Mouse (Mus musculus) limb, embryonic 13.5 days (tissue): ENCODE results near the gene Podxl2. TPM values are rescaled to one million over a fixed set of nuclear protein-coding genes. Genes with fewer than 3 reads are reported as not detected.
A peak's percentile ranks its signal among the peaks of the same experiment; 100 is the strongest.

Experiments
- ATAC-seq: fragments of 200-750 bp; cut with Nextera tagmentation; 2 replicates; pipeline ENCODE4 v1.8.0; 2017; ENCODE audit warnings: low read depth, moderate number of reproducible peaks, moderate TSS enrichment; ENCODE audit not compliant: low FRiP score
- H3K27ac ChIP-seq: fragments of 300-500 bp; sonication (generic); 2 replicates; pipeline ENCODE4 v1.5.1; 2015; ENCODE audit warnings: inconsistent platforms, mild to moderate bottlenecking, moderate library complexity
- H3K27me3 ChIP-seq: fragments of 300-500 bp; sonication (generic); 2 replicates; pipeline ENCODE4 v1.6.1; 2015; ENCODE audit warnings: mild to moderate bottlenecking, inconsistent platforms
- H3K36me3 ChIP-seq: fragments of 300-500 bp; sonication (generic); 2 replicates; pipeline ENCODE4 v1.6.1; 2015; ENCODE audit warnings: inconsistent platforms, mild to moderate bottlenecking, moderate library complexity
- H3K4me1 ChIP-seq: fragments of 300-500 bp; sonication (generic); 2 replicates; pipeline ENCODE4 v1.6.1; 2015; ENCODE audit warnings: inconsistent platforms
- H3K4me2 ChIP-seq: fragments of 300-500 bp; sonication (generic); replicated peaks from 2 replicates; pipeline ENCODE4 v1.6.1; 2015; ENCODE audit warnings: inconsistent platforms, mild to moderate bottlenecking, moderate library complexity
- H3K4me3 ChIP-seq: fragments of 300-500 bp; sonication (generic); 2 replicates; pipeline ENCODE4 v1.5.1; 2015; ENCODE audit warnings: moderate library complexity, mild to moderate bottlenecking, inconsistent platforms
- H3K9ac ChIP-seq: fragments of 300-500 bp; sonication (generic); 2 replicates; pipeline ENCODE4 v1.6.1; 2015; ENCODE audit warnings: mild to moderate bottlenecking, inconsistent platforms
- H3K9me3 ChIP-seq: fragments of 300-500 bp; sonication (generic); 2 replicates; pipeline ENCODE4 v1.6.1; 2016; ENCODE audit warnings: inconsistent platforms
- WGBS: fragments of 180-500 bp; shearing (Covaris S2); methylation state at CpG from one replicate; pipeline ENCODE4 v1.1.7; 2015; 5-methylcytosine and 5-hydroxymethylcytosine counted together
- polyA plus RNA-seq: library from polyadenylated mRNA; unstranded; fragments of >200 nt; fragmentation: Nextera tagmentation; extraction: Ambion mirVana; gene quantifications from 2 replicates; pipeline ENCODE4 v1.2.1, GENCODE M21; 2015

The Podxl2 gene
- polyA plus RNA-seq, 1 experiment from 2014 or later = 108 TPM

- no peak overlapping the region for H3K27ac ChIP-seq
- peaks cover 41% of the 10 kb centered on the region for H3K36me3 ChIP-seq
- H3K4me3 ChIP-seq = no peak overlapping the region
- no peak overlapping the region for H3K9ac ChIP-seq
- no peaks in the 10 kb centered on the region for H3K9me3 ChIP-seq
- H3K27me3 ChIP-seq = no peaks in the 10 kb centered on the region
- no peaks in the 10 kb centered on the region for H3K4me1 ChIP-seq
- ATAC-seq = 0 out of 2 replicates have a peak, but pooled peaks have one; percentile 52
- WGBS = 49% methylated on average over 7 of the region's 7 CpGs
- no peak overlapping the region for H3K4me2 ChIP-seq
Observed at GRCm38 (mm10) chr6:88858341-88858740, 16.5 kb downstream of the Podxl2 start.

GRCm38 (mm10) chr6:88857830-88858229 is 17.0 kb downstream of the Podxl2 start:
- no peak overlapping the region for H3K4me3 ChIP-seq
- ATAC-seq = no peak
- H3K4me2 ChIP-seq = no peak overlapping the region
- H3K9me3 ChIP-seq = no peaks in the 10 kb centered on the region
- H3K27ac ChIP-seq = 0 out of 2 replicates have a peak overlapping the region, but pooled peaks have one; percentile 28
- no peaks in the 10 kb centered on the region for H3K27me3 ChIP-seq
- no peaks in the 10 kb centered on the region for H3K4me1 ChIP-seq
- peaks cover 36% of the 10 kb centered on the region for H3K36me3 ChIP-seq
- no peak overlapping the region for H3K9ac ChIP-seq
- 85% methylated on average over 6 of the region's 6 CpGs for whole genome bisulfite sequencing

GRCm38 (mm10) chr6:88857249-88857648 is 17.6 kb downstream of the Podxl2 start:
- Histone ChIP-seq H3K4me2 (no peak overlapping the region), H3K27ac (no peak overlapping the region), H3K36me3 (peaks cover 33% of the 10 kb centered on the region), H3K4me3 (no peak overlapping the region), H3K9me3 (no peaks in the 10 kb centered on the region), H3K4me1 (no peaks in the 10 kb centered on the region), H3K27me3 (no peaks in the 10 kb centered on the region), H3K9ac (no peak overlapping the region)
- ATAC-seq = peak; percentile 37; the same call in 1 of the 2 replicates
- 50% methylated on average over 9 of the region's 9 CpGs for WGBS

- H3K9me3 ChIP-seq = peaks cover 3% of the 10 kb centered on the region; the same call in 1 of the 2 replicates
- no peaks in the 10 kb centered on the region for H3K4me1 ChIP-seq
- no peak overlapping the region for H3K27ac ChIP-seq
- H3K36me3 ChIP-seq = peaks cover 21% of the 10 kb centered on the region
- H3K4me2 ChIP-seq = no peak overlapping the region
- no peak overlapping the region for H3K9ac ChIP-seq
- H3K4me3 ChIP-seq = no peak overlapping the region
- 0 out of 2 replicates have a peak, but pooled peaks have one; percentile 26 for ATAC-seq
- no peaks in the 10 kb centered on the region for H3K27me3 ChIP-seq
- 28% methylated on average over 5 of the region's 5 CpGs for WGBS
Observed at GRCm38 (mm10) chr6:88855636-88856035, 19.2 kb downstream of the Podxl2 start.

GRCm38 (mm10) chr6:88854509-88854908 is 20.3 kb downstream of the Podxl2 start:
- H3K9me3 ChIP-seq = peaks cover 3% of the 10 kb centered on the region; the same call in 1 of the 2 replicates
- 71% methylated on average over 5 of the region's 5 CpGs for WGBS
- no peak for ATAC-seq

GRCm38 (mm10) chr6:88850034-88850433 is 24.8 kb downstream of the Podxl2 start:
- H3K9me3 ChIP-seq = peaks cover 3% of the 10 kb centered on the region; the same call in 1 of the 2 replicates
- peaks cover 27% of the 10 kb centered on the region for H3K36me3 ChIP-seq
- no peak overlapping the region for H3K9ac ChIP-seq
- no peak overlapping the region for H3K27ac ChIP-seq
- no peaks in the 10 kb centered on the region for H3K27me3 ChIP-seq
- 84% methylated on average over 7 of the region's 7 CpGs for WGBS
- no peak overlapping the region for H3K4me2 ChIP-seq
- no peaks in the 10 kb centered on the region for H3K4me1 ChIP-seq
- no peak for ATAC-seq
- no peak overlapping the region for H3K4me3 ChIP-seq

More at GRCm38 (mm10) chr6:88854509-88854908, 20.3 kb downstream of the Podxl2 start:
- Histone ChIP-seq H3K4me2 (no peak overlapping the region), H3K4me1 (no peaks in the 10 kb centered on the region), H3K27ac (no peak overlapping the region), H3K27me3 (no peaks in the 10 kb centered on the region), H3K9ac (no peak overlapping the region), H3K4me3 (no peak overlapping the region), H3K36me3 (peaks cover 11% of the 10 kb centered on the region)

GRCm38 (mm10) chr6:88849270-88849669 is 25.6 kb downstream of the Podxl2 start:
- ATAC-seq = no peak
- no peak overlapping the region for H3K4me3 ChIP-seq
- no peak overlapping the region for H3K4me2 ChIP-seq
- no peak overlapping the region for H3K27ac ChIP-seq
- H3K4me1 ChIP-seq = no peaks in the 10 kb centered on the region
- H3K9me3 ChIP-seq = peaks cover 3% of the 10 kb centered on the region; the same call in 1 of the 2 replicates
- 49% methylated on average over 4 of the region's 4 CpGs for WGBS
- H3K9ac ChIP-seq = no peak overlapping the region
- no peaks in the 10 kb centered on the region for H3K27me3 ChIP-seq
- peaks cover 28% of the 10 kb centered on the region for H3K36me3 ChIP-seq

- no peaks in the 10 kb centered on the region for H3K27me3 ChIP-seq
- no peak overlapping the region for H3K27ac ChIP-seq
- no peak overlapping the region for H3K4me2 ChIP-seq
- peaks cover 16% of the 10 kb centered on the region for H3K4me1 ChIP-seq
- H3K9me3 ChIP-seq = peaks cover 3% of the 10 kb centered on the region; the same call in 1 of the 2 replicates
- no peak overlapping the region for H3K4me3 ChIP-seq
- peaks cover 28% of the 10 kb centered on the region for H3K36me3 ChIP-seq
- 36% methylated on average over 2 of the region's 2 CpGs for WGBS
- no peak overlapping the region for H3K9ac ChIP-seq
- ATAC-seq = no peak
Observed at GRCm38 (mm10) chr6:88847571-88847970, 27.3 kb downstream of the Podxl2 start.

GRCm38 (mm10) chr6:88844901-88845565 is 29.8 kb downstream of the Podxl2 start:
- no peak overlapping the region for H3K27ac ChIP-seq
- no peak overlapping the region for H3K9ac ChIP-seq
- H3K4me3 ChIP-seq = no peak overlapping the region
- 83% methylated on average over 7 of the region's 7 CpGs for WGBS
- no peaks in the 10 kb centered on the region for H3K9me3 ChIP-seq
- ATAC-seq = no peak
- H3K36me3 ChIP-seq = peaks cover 22% of the 10 kb centered on the region
- no peaks in the 10 kb centered on the region for H3K27me3 ChIP-seq
- H3K4me1 ChIP-seq = peaks cover 27% of the 10 kb centered on the region
- no peak overlapping the region for H3K4me2 ChIP-seq

- no peak overlapping the region for H3K4me2 ChIP-seq
- H3K27me3 ChIP-seq = no peaks in the 10 kb centered on the region
- WGBS = 72% methylated on average over 9 of the region's 9 CpGs
- no peak overlapping the region for H3K4me3 ChIP-seq
- no peak overlapping the region for H3K27ac ChIP-seq
- H3K9ac ChIP-seq = no peak overlapping the region
- no peaks in the 10 kb centered on the region for H3K9me3 ChIP-seq
- H3K4me1 ChIP-seq = peaks cover 27% of the 10 kb centered on the region
- ATAC-seq = no peak
- H3K36me3 ChIP-seq = peaks cover 23% of the 10 kb centered on the region
Observed at GRCm38 (mm10) chr6:88843781-88844725, 30.8 kb downstream of the Podxl2 start.

- H3K36me3 ChIP-seq = peaks cover 25% of the 10 kb centered on the region
- H3K9me3 ChIP-seq = no peaks in the 10 kb centered on the region
- WGBS = 75% methylated on average over 7 of the region's 7 CpGs
- H3K27me3 ChIP-seq = no peaks in the 10 kb centered on the region
- H3K4me1 ChIP-seq = peaks cover 27% of the 10 kb centered on the region
- ATAC-seq = no peak
- peak overlapping the region; percentile 72 for H3K9ac ChIP-seq
- H3K27ac ChIP-seq = no peak overlapping the region
- H3K4me2 ChIP-seq = peak overlapping the region; percentile 87
- peak overlapping the region; percentile 82 for H3K4me3 ChIP-seq
Observed at GRCm38 (mm10) chr6:88843241-88843640, 31.6 kb downstream of the Podxl2 start.

GRCm38 (mm10) chr6:88842731-88843151 is 32.1 kb downstream of the Podxl2 start:
- H3K9me3 ChIP-seq = no peaks in the 10 kb centered on the region
- WGBS = under 1% methylated on average over 32 of the region's 32 CpGs
- no peak; the same call in 1 of the 2 replicates for ATAC-seq

More at GRCm38 (mm10) chr6:88842731-88843151, 32.1 kb downstream of the Podxl2 start:
- peak overlapping the region; percentile 87 for H3K4me2 ChIP-seq
- peak overlapping the region; percentile 82 for H3K4me3 ChIP-seq
- H3K4me1 ChIP-seq = peaks cover 27% of the 10 kb centered on the region
- no peaks in the 10 kb centered on the region for H3K27me3 ChIP-seq
- H3K9ac ChIP-seq = peak overlapping the region; percentile 72
- H3K36me3 ChIP-seq = peaks cover 26% of the 10 kb centered on the region
- H3K27ac ChIP-seq = peak overlapping the region; percentile 79
